Mouse (Mus musculus) urinary bladder, postnatal 10 days (tissue): ENCODE data around the gene Pabpc5.

Experiments used
- DNase-seq: peaks from one replicate; pipeline ENCODE4 v3.0.0; 2022; ENCODE audit warnings: low spot score

Pabpc5 gene

GRCm38 (mm10) chrX:119927081-119927571 lies at the start of gene Pabpc5:
Gene Pabpc5, plus strand, starts transcription at chrX:119927196.
- DNase-seq = no peak

- DNase-seq = no peak
Measured at GRCm38 (mm10) chrX:119886957-119887593, 39.9 kb upstream of the Pabpc5 start.

GRCm38 (mm10) chrX:119888326-119888920 lies 38.6 kb upstream of the Pabpc5 start:
- no peak for DNase-seq

- DNase-seq = no peak
Measured at GRCm38 (mm10) chrX:119927852-119928251, 856 bp downstream of the Pabpc5 start.
